Mouse (Mus musculus) bone marrow macrophage, adult 2 months (primary cell): ENCODE data around the gene Cipc. TPM values are rescaled to one million over a fixed set of nuclear protein-coding genes. Genes with fewer than 3 reads are reported as not detected.

Experiments used
- H3K27ac ChIP-seq: 2 replicates; pipeline ENCODE4 v1.5.1; 2012; ENCODE audit warnings: low read depth, low read length; ENCODE audit not compliant: insufficient read depth
- H3K4me1 ChIP-seq: 2 replicates; pipeline ENCODE4 v1.6.1; 2012; ENCODE audit warnings: low read length; ENCODE audit not compliant: control insufficient read depth, insufficient read depth
- H3K4me3 ChIP-seq: 2 replicates; pipeline ENCODE4 v1.5.1; 2012; ENCODE audit warnings: mild to moderate bottlenecking, low read length, moderate library complexity; ENCODE audit not compliant: insufficient read depth
- CTCF ChIP-seq: IDR thresholded peaks from 2 replicates; pipeline ENCODE4 v1.5.1; 2012; ENCODE audit warnings: low read depth, mild to moderate bottlenecking, low read length, moderate library complexity
- POLR2A ChIP-seq: IDR thresholded peaks from 2 replicates; pipeline ENCODE4 v1.6.1; 2012; ENCODE audit warnings: mild to moderate bottlenecking, low read depth, low read length, borderline replicate concordance
- polyA plus RNA-seq: library from polyadenylated mRNA; stranded (reverse); fragments of >200 nt; gene quantifications from 2 replicates; pipeline ENCODE4 v1.2.4, GENCODE M21; 2012; ENCODE audit not compliant: missing spikeins, insufficient read depth, insufficient read length

Cipc gene
- polyA plus RNA-seq, 1 experiment, result 23.0 TPM

DNA sequence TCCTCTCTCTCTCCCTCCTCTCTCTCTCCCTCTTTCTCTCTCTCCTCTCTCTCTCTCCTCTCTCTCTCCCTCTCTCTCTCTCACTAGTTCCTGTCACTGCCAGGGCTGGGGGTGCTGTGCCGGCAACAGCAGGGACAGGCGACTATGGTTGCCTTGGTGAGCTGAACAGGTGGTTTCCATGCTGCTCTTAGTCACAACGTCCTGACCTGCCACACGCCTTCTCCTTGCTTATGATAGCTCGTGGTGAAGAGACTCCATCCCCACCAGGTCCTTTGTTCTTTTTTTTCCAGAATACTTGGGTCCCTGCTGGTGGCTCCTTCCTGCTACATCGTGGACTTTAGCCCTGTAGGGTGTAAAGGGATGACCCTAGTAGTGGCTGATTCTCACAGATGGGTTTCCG is 55.4 kb downstream of the Cipc start:
- no peak overlapping the region for H3K27ac ChIP-seq
- H3K4me3 ChIP-seq, result no peak overlapping the region
- no peaks in the 10 kb centered on the region for H3K4me1 ChIP-seq
- no peak for TF ChIP-seq CTCF
- no peak for TF ChIP-seq POLR2A

DNA sequence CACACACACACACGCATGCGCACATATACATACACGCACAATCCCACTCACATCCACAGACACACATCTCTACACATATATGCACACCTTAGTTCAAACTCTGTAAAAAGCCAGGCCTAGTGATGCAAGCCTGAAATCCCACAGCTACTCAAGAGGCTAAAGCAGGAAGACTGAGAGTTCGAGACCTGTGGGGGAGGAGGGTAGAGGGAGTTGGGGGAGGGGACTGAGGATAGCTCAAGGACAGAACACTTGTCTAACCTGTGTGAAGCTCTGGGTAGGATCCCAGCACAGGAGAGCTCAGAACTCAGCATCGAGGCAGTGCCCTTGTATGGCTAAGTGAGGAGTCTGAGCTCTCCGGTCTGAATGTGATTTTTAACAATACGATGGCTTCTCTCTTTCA is 56.0 kb downstream of the Cipc start:
- no peak for TF ChIP-seq CTCF
- TF ChIP-seq POLR2A, result no peak
- Histone ChIP-seq H3K4me1 (no peaks in the 10 kb centered on the region), H3K27ac (no peak overlapping the region), H3K4me3 (no peak overlapping the region)

DNA sequence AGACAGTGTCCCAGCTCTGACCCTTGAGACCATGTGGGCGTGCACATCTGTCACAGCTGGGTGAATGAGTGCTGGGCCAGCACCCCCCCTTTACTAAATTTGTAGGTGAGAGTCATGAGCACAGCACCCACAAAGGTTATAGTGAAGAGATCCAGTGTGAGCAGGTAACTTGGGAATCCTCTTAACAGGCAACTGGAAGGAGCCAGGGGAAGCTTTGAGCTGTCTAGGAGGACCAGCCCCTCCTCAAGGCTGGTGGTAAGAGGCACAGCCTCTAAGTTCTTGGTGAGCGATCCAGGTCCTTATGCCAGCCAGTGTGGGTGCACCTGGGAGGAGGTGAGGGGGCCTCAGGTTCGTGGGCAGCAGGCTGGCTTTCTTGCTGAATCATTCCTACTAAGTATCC is 56.8 kb downstream of the Cipc start:
- no peak for TF ChIP-seq POLR2A
- TF ChIP-seq CTCF, result no peak
- no peak overlapping the region for H3K4me3 ChIP-seq
- H3K27ac ChIP-seq, result no peak overlapping the region
- no peaks in the 10 kb centered on the region for H3K4me1 ChIP-seq

DNA sequence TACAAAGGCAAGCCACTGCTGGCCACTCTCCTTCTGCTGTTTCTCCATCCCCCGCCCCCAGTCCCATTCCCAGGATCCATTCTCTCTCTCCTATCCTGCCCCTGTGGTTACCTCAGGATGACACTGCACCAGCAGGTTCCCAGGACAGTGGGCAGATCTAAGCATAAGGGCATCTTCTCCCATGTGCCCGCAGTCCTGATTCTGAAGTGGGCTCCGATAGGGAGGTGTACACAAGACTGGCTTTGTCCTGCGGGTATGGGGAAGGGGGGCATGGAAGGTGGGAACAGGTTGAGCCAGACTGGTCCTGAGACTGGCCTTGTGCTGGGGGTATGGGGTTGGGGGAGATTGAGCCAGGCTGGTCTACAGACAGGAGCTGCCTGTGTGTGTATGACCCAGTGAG is 57.8 kb downstream of the Cipc start:
- no peak for TF ChIP-seq POLR2A
- TF ChIP-seq CTCF, result no peak

More for the DNA sequence above, 57.8 kb downstream of the Cipc start:
- Histone ChIP-seq H3K27ac (no peak overlapping the region), H3K4me1 (no peaks in the 10 kb centered on the region), H3K4me3 (no peak overlapping the region)

Other genes with a start within 250 kb of the Cipc start
- 2.8 and 3.3 TPM in 2 replicates for gene Angel1, start 220.6 kb upstream of the Cipc start, polyA plus RNA-seq
- gene Lrrc74a, start 212.7 kb upstream of the Cipc start, polyA plus RNA-seq, result not detected in 2 replicates
- gene Irf2bpl, start 62.2 kb upstream of the Cipc start, polyA plus RNA-seq, result 11.4 and 12.0 TPM in 2 replicates
- not detected in 2 replicates for gene Zdhhc22, start 43.4 kb downstream of the Cipc start, polyA plus RNA-seq
- not detected in 2 replicates for gene Tmem63c, start 74.3 kb downstream of the Cipc start, polyA plus RNA-seq
- not detected in 2 replicates for gene Ngb, start 155.5 kb downstream of the Cipc start, polyA plus RNA-seq
- 17.5 and 20.0 TPM in 2 replicates for gene Gstz1, start 200.1 kb downstream of the Cipc start, polyA plus RNA-seq
- 6.0 and 6.1 TPM in 2 replicates for gene Pomt2, start 200.9 kb downstream of the Cipc start, polyA plus RNA-seq